Mouse (Mus musculus) gastrocnemius, postnatal 36 days (tissue): ENCODE measurements around the gene Robo2. TPM values are rescaled to one million over a fixed set of nuclear protein-coding genes. Genes with fewer than 3 reads are reported as not detected.

Experiments
- DNase-seq, 2 experiments: peaks; one replicate each; pipeline ENCODE4 v3.0.0; 2022
- intact Hi-C: fragments of 180-260 bp; cut with DNase I; formaldehyde crosslinking; loops from one replicate; pipeline ENCODE4 v1.15.1; 2025
- long read RNA-seq, 2 experiments: library from polyadenylated mRNA; stranded (forward); transcript quantifications; one replicate each; pipeline ENCODE4 v2.0.0; 2021
- total RNA-seq, 2 experiments: library from RNA; stranded (reverse); gene quantifications; 2 replicates each; pipeline ENCODE4 v1.2.3; 2021

Robo2 gene
- total RNA-seq, result under 1 TPM; 0.35 to 0.43 TPM
- long read RNA-seq, experiment 1, partial matches to known transcripts, result 0 of 1 reads
- long read RNA-seq, experiment 1, other reads (novel, unspliced or antisense), result 1 of 1 reads
- long read RNA-seq, experiment 2, result 0 reads

DNA sequence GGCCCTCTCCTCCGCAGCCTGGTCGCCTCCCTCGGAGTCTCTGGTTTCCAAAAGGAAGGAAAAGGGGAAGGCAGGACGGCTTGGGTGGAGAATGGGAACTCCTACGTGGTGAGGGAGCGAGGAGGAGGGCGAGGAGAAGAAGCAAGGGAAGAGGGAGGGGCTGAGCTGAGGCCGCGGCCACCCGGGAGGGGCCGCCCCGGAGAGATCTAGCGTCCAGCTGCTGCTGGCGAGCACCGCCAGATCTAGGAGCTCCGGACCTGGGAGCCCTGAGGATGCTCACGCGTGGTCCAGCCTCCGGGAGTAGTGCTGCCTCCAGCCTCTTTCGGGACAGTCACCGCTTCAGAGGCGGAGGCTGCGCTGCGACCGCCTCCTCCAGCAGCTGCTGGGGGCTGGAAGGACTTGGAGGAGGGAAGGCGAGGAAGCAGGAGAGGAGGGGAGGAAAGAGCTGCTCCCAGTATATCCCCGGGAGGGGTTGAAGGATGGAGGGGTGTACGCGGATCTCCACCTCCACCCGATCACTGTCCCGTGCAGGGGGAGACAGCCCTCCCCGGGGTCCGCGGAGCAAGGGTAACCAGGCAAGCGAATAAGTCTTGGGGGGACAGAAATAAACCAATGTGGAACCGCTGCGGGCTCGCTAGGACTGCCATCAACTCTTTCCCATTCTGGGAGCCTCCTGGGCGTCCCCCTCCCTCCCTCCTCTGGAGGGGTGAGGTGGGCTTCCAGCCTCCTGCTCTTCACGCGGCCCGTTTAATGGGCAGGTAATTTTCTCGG lies at the start of gene Robo2:
TSS of gene Robo2 (minus strand) at position 345 of the 771 bp plus-strand sequence.
- DNase-seq, result peak; percentile 26 to 32
- intact Hi-C loops, result no loop called here

DNA sequence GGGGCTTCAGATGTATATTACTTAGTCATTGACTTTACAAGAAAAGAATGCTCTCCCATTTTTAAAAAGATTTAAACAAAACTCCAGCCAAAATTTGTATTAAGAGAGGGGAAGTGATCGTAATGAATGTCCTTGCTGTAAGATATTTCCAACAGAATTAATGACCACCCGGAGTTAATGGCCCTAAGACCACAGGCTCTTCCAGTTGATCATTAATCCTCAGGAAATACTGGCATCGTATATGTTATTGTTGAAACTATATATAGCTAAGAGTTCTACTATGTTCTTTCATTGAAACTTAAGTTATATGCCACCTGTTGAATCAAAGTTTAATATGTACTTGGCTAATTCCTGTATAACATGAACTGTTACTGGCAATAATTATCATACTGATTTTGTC lies 46.5 kb upstream of the Robo2 start:
- intact Hi-C loops, result no loop called here

DNA sequence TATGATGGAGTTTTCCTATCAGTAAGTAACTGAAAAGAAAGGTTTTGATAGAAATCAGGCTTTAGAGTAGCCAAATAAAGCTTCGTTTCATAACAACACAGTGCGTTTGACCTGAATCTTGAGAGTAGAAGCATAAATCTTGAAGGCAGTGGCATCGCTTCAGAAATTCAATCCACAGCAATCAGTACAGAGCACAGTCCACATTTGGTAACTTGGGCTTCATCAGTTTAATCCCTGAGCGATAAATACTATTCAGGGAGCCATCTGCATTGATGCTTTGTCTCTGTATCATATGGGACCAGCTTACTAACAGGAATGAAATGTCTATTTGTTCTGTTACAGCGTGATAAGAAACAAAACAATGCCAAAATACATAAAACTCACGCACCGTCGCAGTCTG lies 46.1 kb upstream of the Robo2 start:
- no peak for DNase-seq
- intact Hi-C loops, result no loop called here

More for the DNA sequence above, 46.5 kb upstream of the Robo2 start:
- DNase-seq, result no peak

DNA sequence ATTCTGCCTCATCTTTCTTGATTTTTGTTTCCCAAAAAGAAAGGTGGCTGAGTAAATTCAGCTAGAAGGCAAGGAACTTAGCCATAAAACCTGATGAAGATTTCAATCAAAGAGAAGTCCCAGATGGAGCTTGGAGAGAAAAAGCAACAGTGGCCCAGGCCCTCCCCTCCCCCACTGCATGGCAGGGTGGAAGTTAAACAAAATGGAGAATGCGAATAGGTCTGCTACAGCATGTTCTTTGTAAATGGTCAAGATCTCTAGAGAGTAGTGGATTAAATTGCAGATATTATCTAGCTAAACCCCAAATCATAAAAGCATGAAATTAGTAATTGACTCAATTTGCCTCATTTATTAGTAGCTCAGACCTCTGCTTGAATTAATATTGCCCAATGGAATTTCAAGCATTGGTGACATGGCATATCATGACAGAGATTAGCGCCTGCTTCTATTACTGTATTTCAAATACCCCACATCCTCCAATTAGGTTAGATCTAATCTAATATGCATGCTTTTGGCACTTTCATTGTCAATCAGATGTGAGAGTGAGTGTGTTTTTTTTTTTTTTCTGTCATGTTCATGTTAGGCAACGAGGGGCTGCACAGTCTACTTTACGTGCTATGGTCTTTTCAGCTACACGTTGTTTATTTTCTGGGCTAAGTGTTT lies 45.3 kb upstream of the Robo2 start:
- intact Hi-C loops, result no loop called here
- no peak for DNase-seq

DNA sequence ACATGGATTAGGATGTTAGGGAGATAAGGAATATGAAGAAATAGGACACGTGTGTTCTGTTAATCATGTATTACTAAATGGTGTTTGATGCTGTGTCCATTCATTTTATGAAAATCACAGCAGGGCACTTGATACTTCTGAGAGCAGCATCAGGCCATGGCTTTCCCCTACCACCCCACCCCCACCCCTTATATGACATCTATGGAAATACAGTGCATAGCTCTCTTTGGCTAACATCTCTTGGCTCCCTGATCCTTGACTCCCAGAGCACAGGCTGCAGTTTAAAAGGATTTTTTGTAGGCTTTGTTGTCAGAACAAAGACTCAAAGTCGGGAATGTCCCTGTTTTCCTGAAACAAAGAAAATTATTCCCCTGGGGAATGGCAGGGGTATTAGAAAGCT lies 43.6 kb upstream of the Robo2 start:
- intact Hi-C loops, result no loop called here
- DNase-seq, result no peak

DNA sequence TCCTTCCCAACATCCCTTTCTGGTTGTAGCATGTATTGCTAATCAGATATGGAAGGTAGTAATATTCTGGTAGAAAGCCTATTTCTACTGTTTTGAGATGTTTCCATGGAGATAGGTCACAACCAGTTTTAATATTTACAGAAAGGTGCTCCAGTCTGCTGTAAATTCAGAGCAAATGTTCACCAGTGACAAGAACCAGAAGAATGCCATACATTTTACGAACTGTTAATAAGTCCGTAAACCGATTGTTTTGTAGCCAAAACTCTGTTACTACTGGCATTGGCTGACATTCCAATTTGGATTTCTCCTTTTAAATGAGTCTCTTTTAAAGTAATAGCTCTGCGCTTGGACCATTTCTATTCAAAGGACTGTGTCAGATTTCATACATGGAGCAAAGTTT lies 36.4 kb upstream of the Robo2 start:
- intact Hi-C loops, result no loop called here

DNA sequence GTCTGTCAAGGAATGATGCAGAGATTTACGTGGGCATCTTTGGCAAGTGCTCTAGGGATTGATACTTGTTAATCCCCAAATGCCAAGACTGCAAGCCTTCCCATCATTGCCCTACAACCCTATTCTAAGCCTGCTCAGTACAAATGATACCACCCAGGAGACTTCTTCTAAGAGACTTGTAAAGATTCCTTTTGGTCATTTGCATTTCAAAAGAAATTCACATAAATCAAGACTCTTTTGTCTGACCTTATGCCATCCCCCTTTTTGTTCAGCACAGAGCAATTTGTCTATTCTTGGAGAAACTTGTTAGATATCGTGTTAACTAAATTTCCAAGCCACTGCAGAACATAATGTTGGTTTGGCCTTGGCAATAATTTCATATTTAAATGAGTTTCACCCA lies 15.4 kb upstream of the Robo2 start:
- DNase-seq, result no peak
- intact Hi-C loops, result no loop called here

More for the DNA sequence above, 36.4 kb upstream of the Robo2 start:
- DNase-seq, result no peak

DNA sequence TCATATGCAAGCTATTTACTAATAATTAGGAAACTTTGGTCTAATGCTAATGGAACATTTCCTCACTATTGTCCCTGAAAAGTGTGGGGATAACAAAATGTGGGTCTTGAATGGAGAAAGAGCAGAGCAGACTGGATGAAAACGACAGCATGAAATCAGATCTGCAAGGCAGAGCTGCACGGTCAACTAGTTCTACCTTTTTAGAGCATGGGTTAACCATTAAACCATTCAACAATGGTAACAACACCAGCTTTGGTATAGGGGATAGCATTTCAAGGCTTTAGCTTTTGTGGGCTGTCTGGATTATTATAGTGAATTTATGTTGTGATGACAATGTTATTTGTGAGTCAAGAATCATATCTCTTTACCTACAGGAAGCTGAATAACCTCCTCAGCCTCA lies 8.7 kb upstream of the Robo2 start:
- no peak for DNase-seq
- intact Hi-C loops, result no loop called here

DNA sequence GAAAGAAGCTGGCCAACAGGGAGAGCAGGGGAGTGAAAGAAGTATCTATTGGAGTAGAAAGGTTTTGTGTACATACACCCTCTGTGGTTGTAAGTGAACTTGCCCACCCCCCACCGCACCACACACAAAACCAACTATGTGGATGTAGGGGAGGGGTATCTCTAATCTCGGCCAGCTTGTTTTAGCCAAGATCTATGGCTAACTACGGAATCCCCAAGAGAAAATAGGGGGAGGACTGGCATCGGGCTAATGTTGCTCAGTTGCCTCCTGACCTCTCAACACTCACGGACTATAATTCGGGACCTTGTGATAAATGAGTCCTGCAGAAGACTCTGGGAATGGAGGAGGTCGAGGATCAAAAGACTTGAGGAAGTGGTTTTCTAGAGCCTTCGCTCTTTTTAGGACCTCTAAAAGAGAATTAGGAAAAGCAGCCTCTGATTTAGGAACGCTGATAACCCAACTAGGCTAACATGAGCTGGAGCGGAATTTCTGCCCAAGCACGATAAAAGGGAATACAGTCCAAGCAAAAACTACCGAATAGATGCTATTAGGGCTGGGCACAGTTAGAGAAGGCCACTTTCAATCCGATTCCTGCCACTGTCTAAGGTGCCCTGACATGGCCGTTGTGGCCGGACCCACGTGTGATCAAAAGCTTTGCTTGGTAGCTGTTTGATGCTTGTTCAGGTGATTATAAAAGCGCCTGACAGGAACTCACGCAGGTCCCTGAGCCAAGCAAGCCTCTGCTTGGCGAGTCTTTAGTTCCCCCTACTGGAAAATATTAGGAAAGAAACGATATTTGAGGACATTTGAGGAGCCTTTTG lies 1.1 kb upstream of the Robo2 start:
- peak in 1 of 2 experiments; percentile 22 for DNase-seq
- intact Hi-C loops, result no loop called here

DNA sequence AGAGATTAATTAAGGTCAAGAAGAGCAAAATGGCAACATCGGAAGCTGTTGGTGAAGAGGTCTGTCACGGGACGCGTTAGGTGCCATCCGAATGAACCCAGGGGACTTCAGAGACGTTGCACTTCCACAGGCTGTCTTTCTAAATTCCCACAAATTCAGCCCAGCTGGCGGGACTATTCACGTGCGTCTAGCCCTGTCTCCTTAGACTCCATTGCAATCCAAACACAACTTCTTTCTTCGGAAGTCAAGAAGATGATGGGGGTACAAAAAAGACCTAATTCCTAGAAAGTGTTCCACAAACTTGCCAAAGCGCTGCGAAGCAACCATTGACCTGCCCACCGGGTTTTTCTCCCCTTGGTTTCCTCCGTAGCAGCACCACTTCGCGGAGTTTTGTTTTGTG lies 604 bp downstream of the Robo2 start:
- no peak for DNase-seq
- intact Hi-C loops, result no loop called here

DNA sequence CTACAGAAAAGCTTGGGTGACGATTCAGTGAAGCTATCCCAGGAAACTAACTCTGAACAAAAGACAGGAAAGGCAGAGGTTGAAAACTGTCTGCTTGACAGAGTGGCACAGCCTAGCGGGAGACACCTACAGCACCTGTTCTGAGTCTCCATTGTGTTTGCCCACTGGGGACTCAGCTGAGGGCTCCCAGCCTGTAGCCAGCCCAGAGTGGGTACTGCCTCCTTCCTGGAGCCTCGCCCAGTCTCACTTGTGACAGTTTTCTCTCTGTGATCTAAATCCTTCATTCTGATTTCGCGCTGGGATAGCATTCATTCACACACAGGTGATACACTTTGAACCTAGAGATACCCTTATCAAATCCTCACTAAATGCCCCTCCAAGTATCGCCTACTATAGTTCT lies 1.5 kb downstream of the Robo2 start:
- intact Hi-C loops, result no loop called here
- no peak for DNase-seq

DNA sequence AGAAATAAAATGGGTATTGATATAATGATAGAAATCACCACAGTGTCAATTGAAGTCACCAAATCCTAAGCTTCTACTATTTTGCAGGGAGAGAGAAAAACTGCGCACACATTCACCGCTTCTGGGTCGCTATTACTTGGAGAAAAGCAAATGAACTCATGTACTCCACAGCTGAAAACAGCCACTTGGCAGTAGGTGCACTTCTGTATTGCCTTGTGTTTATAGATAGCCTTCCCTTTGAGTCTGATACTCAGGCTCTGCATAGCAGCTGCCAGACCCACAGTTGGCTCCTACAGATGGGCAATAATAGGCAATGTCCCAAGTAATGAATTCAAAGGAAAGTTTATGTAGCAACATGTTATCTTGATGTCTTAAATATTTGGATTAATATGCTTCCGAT lies 2.1 kb downstream of the Robo2 start:
- no peak for DNase-seq
- intact Hi-C loops, result no loop called here

DNA sequence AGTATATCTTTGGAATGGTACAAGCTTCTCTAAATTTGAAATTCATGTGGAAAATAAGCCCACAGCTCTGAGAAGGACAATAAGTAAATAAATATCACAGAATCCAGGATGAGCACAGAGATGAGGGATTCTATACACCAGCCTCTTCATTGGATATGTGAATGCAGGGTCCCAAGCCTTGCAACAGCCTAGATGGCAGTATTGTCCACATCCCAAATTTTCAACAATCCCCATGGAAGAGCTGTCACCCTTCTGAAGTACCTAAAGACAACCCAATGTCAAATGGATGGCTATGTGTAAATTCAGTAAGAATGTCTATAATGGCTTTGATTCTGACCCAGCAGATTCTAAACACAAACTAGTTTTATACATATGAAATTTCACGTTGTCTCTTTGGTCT lies 3.1 kb downstream of the Robo2 start:
- intact Hi-C loops, result no loop called here

DNA sequence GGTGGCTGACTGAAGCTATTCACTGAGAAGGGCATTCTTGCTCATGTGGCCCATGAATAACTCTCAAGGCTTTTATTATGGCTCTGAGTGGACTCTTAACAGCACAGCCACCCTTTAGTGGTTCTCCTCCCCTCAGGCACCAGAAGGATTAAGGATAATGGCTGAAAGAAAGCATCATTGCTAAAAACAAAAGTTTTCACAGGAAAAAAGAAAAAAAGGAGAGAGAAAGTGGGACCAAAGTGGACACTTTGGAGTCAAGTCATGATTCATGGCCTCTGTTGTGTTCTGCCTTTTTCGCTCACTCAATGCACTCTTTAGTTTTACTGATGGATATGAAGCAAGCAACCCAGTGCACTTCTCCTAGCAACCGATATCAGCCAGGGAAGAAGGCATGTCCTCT lies 14.3 kb downstream of the Robo2 start:
- intact Hi-C loops, result no loop called here

More for the DNA sequence above, 3.1 kb downstream of the Robo2 start:
- no peak for DNase-seq

DNA sequence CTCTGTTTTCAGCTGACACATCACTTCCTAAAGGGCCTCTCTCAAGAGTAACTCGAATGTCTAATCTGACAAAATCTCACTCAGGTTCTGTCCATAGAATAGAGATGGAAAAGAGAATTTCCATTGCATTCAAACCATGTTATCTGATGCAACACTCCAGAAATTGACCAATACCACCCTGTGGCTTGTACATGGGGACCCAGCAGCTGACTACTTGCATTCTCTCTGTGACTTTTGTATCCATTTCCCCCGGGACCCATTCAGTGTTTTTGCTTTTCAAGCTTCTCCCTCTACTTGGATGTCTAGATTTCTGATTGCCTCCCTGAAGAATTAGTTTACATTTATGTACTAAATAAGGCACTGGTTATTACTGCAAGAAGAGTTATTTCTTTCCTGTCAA lies 15.9 kb downstream of the Robo2 start:
- intact Hi-C loops, result no loop called here
- DNase-seq, result no peak

More for the DNA sequence above, 14.3 kb downstream of the Robo2 start:
- DNase-seq, result no peak

DNA sequence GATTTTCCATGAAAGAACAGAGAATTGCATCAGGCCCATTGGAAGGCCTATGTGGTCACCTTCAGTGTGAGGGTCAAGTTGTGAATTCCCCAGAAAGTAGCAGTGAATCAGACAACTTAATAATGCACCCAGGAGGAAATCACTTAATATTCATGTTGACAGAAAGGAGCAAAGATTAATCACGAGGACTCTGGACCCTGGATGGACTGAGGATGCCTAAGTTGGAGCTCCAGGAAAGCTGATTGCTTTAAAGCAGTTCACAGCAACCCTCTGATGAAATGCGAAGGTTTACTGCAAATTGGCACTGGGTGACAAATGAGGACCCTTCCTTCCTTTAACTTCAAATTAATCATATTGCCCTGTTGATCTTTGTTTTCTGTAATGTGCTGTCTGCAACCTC lies 32.2 kb downstream of the Robo2 start:
- intact Hi-C loops, result no loop called here
- no peak for DNase-seq

DNA sequence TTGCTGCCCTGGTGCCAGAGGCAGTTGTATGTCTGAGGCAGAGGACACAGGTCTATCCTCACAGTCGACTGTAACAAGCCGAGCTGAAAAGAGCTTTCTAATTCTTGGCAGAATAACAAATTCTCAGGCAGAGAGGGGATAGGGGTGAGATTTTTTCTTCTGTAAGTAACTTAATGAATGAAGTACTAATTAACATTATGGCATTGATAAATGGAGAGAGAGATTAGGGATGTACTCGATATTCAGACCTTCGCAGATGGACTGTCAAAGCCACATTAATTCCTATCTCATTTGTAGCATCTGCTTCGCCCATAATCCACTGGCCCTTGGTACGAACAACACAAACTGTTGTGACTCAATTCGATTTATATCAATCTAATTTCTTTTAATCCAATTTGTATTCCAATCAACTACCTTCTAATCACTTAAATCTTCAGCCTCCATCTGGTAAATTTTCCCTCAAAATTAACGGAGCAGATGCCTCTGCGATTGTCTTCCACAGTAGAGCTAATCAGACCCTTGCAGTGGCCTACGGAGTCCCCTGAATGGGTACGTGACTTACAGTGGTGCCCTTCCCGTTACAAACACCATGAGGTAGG lies 36.2 kb downstream of the Robo2 start:
- intact Hi-C loops, result no loop called here

DNA sequence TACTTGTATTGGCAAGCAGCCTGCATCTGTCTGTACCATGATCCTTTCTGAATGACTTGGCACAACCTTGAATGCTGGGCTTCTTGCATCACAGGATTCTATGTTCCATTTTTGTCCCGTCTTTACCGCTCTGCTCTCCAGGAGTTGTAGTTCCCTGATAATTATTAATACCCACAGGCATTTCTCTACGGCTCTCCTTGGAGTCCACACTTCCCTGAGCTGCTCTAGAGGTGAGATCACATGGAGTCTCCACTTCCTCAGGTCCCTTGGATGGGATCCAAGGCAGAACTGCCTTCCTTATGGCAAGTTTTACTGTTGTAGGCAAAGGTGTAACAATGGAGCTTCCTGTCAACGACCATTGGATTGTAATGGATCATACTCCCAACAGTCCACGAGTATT lies 37.1 kb downstream of the Robo2 start:
- intact Hi-C loops, result no loop called here
- DNase-seq, result no peak

More for the DNA sequence above, 36.2 kb downstream of the Robo2 start:
- no peak for DNase-seq

DNA sequence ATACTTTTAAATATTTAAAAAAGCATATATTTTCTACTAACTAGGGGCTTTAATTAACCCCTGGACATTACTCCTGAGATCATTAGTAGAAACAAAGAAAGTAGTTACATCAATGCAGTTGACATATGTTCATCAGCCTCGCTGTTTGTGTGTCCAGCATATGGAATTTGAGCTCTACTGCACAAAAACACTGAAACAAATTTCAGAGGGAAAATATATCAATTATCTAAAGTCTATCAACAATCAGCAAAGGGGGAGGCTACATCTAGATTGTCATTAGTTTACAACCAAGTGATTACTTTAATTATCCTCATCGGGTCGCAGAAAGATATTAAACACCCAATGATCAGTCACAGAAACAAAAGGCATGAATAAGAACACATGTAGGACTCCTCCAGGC lies 38.2 kb downstream of the Robo2 start:
- intact Hi-C loops, result no loop called here
- no peak for DNase-seq

DNA sequence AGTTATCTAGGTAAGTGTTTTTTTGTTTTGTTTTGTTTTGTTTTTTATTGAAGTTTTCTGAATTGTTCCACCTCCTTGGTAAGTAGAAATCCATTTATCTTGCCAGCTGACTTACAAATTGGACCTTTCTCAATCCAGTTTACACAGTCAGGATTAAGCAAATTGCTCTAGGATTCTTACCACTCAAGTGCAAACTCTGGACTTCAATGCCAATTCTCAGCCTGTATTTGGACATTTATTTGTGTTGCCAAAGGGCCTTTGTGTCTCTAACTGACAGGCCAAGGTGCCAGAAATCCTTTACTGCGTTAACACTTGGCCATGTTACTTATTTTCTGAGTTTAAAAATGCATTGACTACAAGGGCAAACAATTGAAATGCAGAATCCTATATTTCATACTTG lies 38.7 kb downstream of the Robo2 start:
- intact Hi-C loops, result no loop called here
- no peak for DNase-seq

DNA sequence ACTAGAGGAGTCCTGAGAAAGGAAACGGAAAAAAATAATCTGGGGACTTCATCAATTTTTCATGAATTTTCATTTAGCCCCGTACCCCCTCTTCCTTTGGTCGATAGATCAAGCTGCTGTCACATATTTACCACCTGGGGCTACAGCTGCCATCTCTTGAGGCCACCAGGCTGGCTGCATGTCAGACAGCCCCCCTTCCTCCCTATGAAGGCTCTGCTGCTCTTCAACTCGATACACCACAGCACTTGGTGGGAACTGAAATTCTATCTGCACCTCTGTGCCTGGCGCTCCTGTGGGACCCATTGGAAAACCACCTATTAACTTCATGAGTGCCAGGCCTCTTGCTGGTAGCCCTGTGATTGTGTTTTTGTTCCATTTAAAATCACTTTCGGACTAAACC lies 63.2 kb downstream of the Robo2 start:
- DNase-seq, result no peak
- intact Hi-C loops, result no loop called here
